Comparison of ENCODE assay signal across 9 mouse cellular contexts in genomic region chr11:82006796-82007423, GRCm38 (mm10). TPM values are rescaled to one million over a fixed set of nuclear protein-coding genes. Genes with fewer than 3 reads are reported as not detected.
DNase-seq lines count a peak whose midpoint lies in the region; ATAC-seq and TF ChIP-seq lines count a peak whose summit lies in the region.
"Had no signal": no experiment of that assay in that cellular context is flagged by ENCODE, and none has a peak within 500 bp of the region (broad histone marks: within the 10 kb centered on the region; RNA-seq: fewer than 3 reads in every experiment).

No protein-coding gene starts in this region.

- H3K36me3 ChIP-seq in C2C12 (ENCODE audit: control insufficient read depth, insufficient read depth) = no peaks in the 10 kb centered on the region
- H3K36me3 ChIP-seq in heart, embryonic 13.5 days = no peaks in the 10 kb centered on the region

- peak; percentile 76 for DNase-seq in adrenal gland, adult 2 months
- peak; percentile 56 to 65 for DNase-seq in kidney, postnatal 4 days
- peak; percentile 26 for DNase-seq in ovary, postnatal 14 days (ENCODE audit: low spot score)
- no peak for DNase-seq in cerebellum, adult 2 months
- no peak for DNase-seq in embryo, embryonic 9.5 days (ENCODE audit: extremely low spot score)
- DNase-seq in left cerebral cortex, adult 9 months (ENCODE audit: low spot score in 2 of 2) = no peak

- 33% methylated on average over 12 of the region's 12 CpGs for WGBS in heart, embryonic 13.5 days
- WGBS in cerebellum, adult 2 months = 34% methylated on average over 12 of the region's 12 CpGs

- H3K79me2 ChIP-seq in C2C12 (ENCODE audit: control insufficient read depth, insufficient read depth) = no peaks in the 10 kb centered on the region

- no peak for TF ChIP-seq POLR2A in cerebellum, adult 2 months (IDR thresholded peaks at IDR 0.05; ENCODE audit: borderline replicate concordance, insufficient read depth, low read length)

- H3K9me3 ChIP-seq in heart, embryonic 13.5 days = no peaks in the 10 kb centered on the region

- no peaks in the 10 kb centered on the region for H3K79me3 ChIP-seq in C2C12 (ENCODE audit: low read depth)

- H3K4me3 ChIP-seq in C2C12 (ENCODE audit: insufficient read depth, poor library complexity, severe bottlenecking) = no peak overlapping the region
- H3K4me3 ChIP-seq in heart, embryonic 13.5 days = no peak overlapping the region
- no peak overlapping the region for H3K4me3 ChIP-seq in cerebellum, adult 2 months (replicated peaks; ENCODE audit: insufficient read depth, low read depth, low read length)

- TF ChIP-seq CTCF in C2C12 (IDR thresholded peaks at IDR 0.05; ENCODE audit: control insufficient read depth, insufficient read depth, insufficient read length) = no peak
- no peak for TF ChIP-seq CTCF in cerebellum, adult 2 months (IDR thresholded peaks at IDR 0.05; ENCODE audit: borderline replicate concordance, insufficient read depth, low read depth, low read length)

- H3K4me1 ChIP-seq in heart, embryonic 13.5 days = peaks cover 11% of the 10 kb centered on the region; the same call in 1 of the 2 replicates
- no peaks in the 10 kb centered on the region for H3K4me1 ChIP-seq in cerebellum, adult 2 months (ENCODE audit: control insufficient read depth, insufficient read depth, low read length)

- H3K4me2 ChIP-seq in heart, embryonic 13.5 days = peak overlapping the region; percentile 24

- no peak for ATAC-seq in heart, embryonic 13.5 days (ENCODE audit: extremely low read depth, insufficient number of reproducible peaks, low FRiP score, low TSS enrichment)

- H3ac ChIP-seq in C2C12 (ENCODE audit: control insufficient read depth, insufficient read length, low read depth) = peak overlapping the region; percentile 1

- no peak overlapping the region for H3K9ac ChIP-seq in heart, embryonic 13.5 days

- peak overlapping the region; percentile 28; the same call in 1 of the 2 replicates for H3K27ac ChIP-seq in heart, embryonic 13.5 days (replicated peaks)
- H3K27ac ChIP-seq in cerebellum, adult 2 months (ENCODE audit: insufficient read depth, low read length) = no peak overlapping the region

- no peaks in the 10 kb centered on the region for H3K27me3 ChIP-seq in C2C12 (ENCODE audit: control insufficient read depth, insufficient read depth, insufficient read length)
- H3K27me3 ChIP-seq in heart, embryonic 13.5 days (replicated peaks) = no peaks in the 10 kb centered on the region
- no peaks in the 10 kb centered on the region for H3K27me3 ChIP-seq in cerebellum, adult 2 months (ENCODE audit: control insufficient read depth, insufficient read depth, low read length)

TF ChIP-seq in C2C12, 6 proteins besides CTCF, POLR2A, EP300 and RAD21:
- TF ChIP-seq CEBPB (IDR thresholded peaks at IDR 0.05; ENCODE audit: low read depth) (peak; percentile 100), MAX (IDR thresholded peaks at IDR 0.05) (peak; percentile 80), USF1 (IDR thresholded peaks at IDR 0.05; ENCODE audit: low read depth) (no peak)
TF ChIP-seq in C2C12: peak in this region for 2.

RNA-seq across cellular contexts. Expression of gene Ccl2, which starts 28.5 kb away (rescaled TPM):
- 31.4 TPM for polyA plus RNA-seq in C2C12 (2012; fragmentation: generic; extraction: Trizol)
- 1 to 10 TPM in 1 of 2 experiments, under 1 TPM in 1; 0.98 to 2.0 TPM for total RNA-seq in adrenal gland, adult 2 months (2021)
- 4.1 and 5.5 TPM in 2 replicates for polyA plus RNA-seq in adrenal gland, adult 2 months (2012; rRNA removed)
- 10.9 and 11.2 TPM in 2 replicates for polyA plus RNA-seq in heart, embryonic 13.5 days (2015; fragmentation: Nextera tagmentation; extraction: Ambion mirVana)
- 0.19 TPM in 1 of 2 replicates, not detected in the other for polyA plus RNA-seq in cerebellum, adult 2 months (2012; rRNA removed)

RNA-seq across cellular contexts. Expression of gene Gm17268, which starts 31.5 kb away (rescaled TPM):
- polyA plus RNA-seq in C2C12 (2012; fragmentation: generic; extraction: Trizol) = not detected
- not detected for total RNA-seq in adrenal gland, adult 2 months (2021)
- polyA plus RNA-seq in adrenal gland, adult 2 months (2012; rRNA removed) = not detected in 2 replicates
- not detected in 2 replicates for polyA plus RNA-seq in heart, embryonic 13.5 days (2015; fragmentation: Nextera tagmentation; extraction: Ambion mirVana)
- polyA plus RNA-seq in cerebellum, adult 2 months (2012; rRNA removed) = not detected in 2 replicates
- total RNA-seq: neutrophil, adult 5-6 weeks had no signal

RNA-seq across cellular contexts. Expression of gene Ccl7, which starts 38.6 kb away (rescaled TPM):
- 14.8 TPM for polyA plus RNA-seq in C2C12 (2012; fragmentation: generic; extraction: Trizol)
- total RNA-seq in adrenal gland, adult 2 months (2021) = 1 to 10 TPM in 1 of 2 experiments, under 1 TPM in 1; 0.49 to 2.9 TPM
- polyA plus RNA-seq in adrenal gland, adult 2 months (2012; rRNA removed) = 0.28 and 0.48 TPM in 2 replicates
- 4.6 and 4.8 TPM in 2 replicates for polyA plus RNA-seq in heart, embryonic 13.5 days (2015; fragmentation: Nextera tagmentation; extraction: Ambion mirVana)
- polyA plus RNA-seq in cerebellum, adult 2 months (2012; rRNA removed) = not detected in 2 replicates
- total RNA-seq: neutrophil, adult 5-6 weeks had no signal

RNA-seq across cellular contexts. Expression of gene Asic2, which starts 38.7 kb away (rescaled TPM):
- not detected for polyA plus RNA-seq in C2C12 (2012; fragmentation: generic; extraction: Trizol)
- 1 to 10 TPM; 2.1 to 2.7 TPM for total RNA-seq in adrenal gland, adult 2 months (2021)
- polyA plus RNA-seq in adrenal gland, adult 2 months (2012; rRNA removed) = 1.9 and 3.3 TPM in 2 replicates
- 0.04 and 0.07 TPM in 2 replicates for polyA plus RNA-seq in heart, embryonic 13.5 days (2015; fragmentation: Nextera tagmentation; extraction: Ambion mirVana)
- 39.7 and 43.2 TPM in 2 replicates for polyA plus RNA-seq in cerebellum, adult 2 months (2012; rRNA removed)
- total RNA-seq: neutrophil, adult 5-6 weeks had no signal

RNA-seq across cellular contexts. Expression of gene Ccl11, which starts 50.7 kb away (rescaled TPM):
- 0.04 TPM for polyA plus RNA-seq in C2C12 (2012; fragmentation: generic; extraction: Trizol)
- total RNA-seq in adrenal gland, adult 2 months (2021) = 10 to 100 TPM in 1 of 2 experiments, 1 to 10 TPM in 1; 5.2 to 13.8 TPM
- polyA plus RNA-seq in adrenal gland, adult 2 months (2012; rRNA removed) = 3.3 and 3.5 TPM in 2 replicates
- 1.1 and 1.6 TPM in 2 replicates for polyA plus RNA-seq in heart, embryonic 13.5 days (2015; fragmentation: Nextera tagmentation; extraction: Ambion mirVana)
- polyA plus RNA-seq in cerebellum, adult 2 months (2012; rRNA removed) = 0.33 and 0.44 TPM in 2 replicates
- total RNA-seq: neutrophil, adult 5-6 weeks had no signal

Comparison
In these comparisons a context has a peak if more than half of its experiments do, and no peak if none do; other contexts are left out.
1. DNase-seq: peak in adrenal gland, adult 2 months (single experiment), kidney, postnatal 4 days (2 of 2) and ovary, postnatal 14 days (single experiment); none in cerebellum, adult 2 months (0 of 2), embryo, embryonic 9.5 days (single experiment) and left cerebral cortex, adult 9 months (0 of 2).